Mouse (Mus musculus) R1 (cell line): ENCODE data around the gene A030005K14Rik.

Experiments
- DNase-seq: peaks from one replicate; pipeline ENCODE4 v3.0.0-alpha.2; 2018; ENCODE audit warnings: low read depth, low spot score

A030005K14Rik gene

GRCm38 (mm10) chr1:83059278-83059677 lies at the start of gene A030005K14Rik:
TSS of gene A030005K14Rik (minus strand) at chr1:83059378.
- DNase-seq: no peak

- DNase-seq: no peak
Observed at GRCm38 (mm10) chr1:83107410-83107978, 48.3 kb upstream of the A030005K14Rik start.

- no peak for DNase-seq
Observed at GRCm38 (mm10) chr1:83105464-83105863, 46.3 kb upstream of the A030005K14Rik start.

- peak; percentile 41 for DNase-seq
Observed at GRCm38 (mm10) chr1:83101891-83102290, 42.7 kb upstream of the A030005K14Rik start.

- no peak for DNase-seq
Observed at GRCm38 (mm10) chr1:83099580-83100137, 40.5 kb upstream of the A030005K14Rik start.

GRCm38 (mm10) chr1:83099160-83099559 lies 40.0 kb upstream of the A030005K14Rik start:
- DNase-seq: no peak

- no peak for DNase-seq
Observed at GRCm38 (mm10) chr1:83096935-83097334, 37.8 kb upstream of the A030005K14Rik start.

GRCm38 (mm10) chr1:83091268-83091667 lies 32.1 kb upstream of the A030005K14Rik start:
- DNase-seq: no peak

- no peak for DNase-seq
Observed at GRCm38 (mm10) chr1:83084790-83085189, 25.6 kb upstream of the A030005K14Rik start.

- DNase-seq: no peak
Observed at GRCm38 (mm10) chr1:83077016-83077415, 17.8 kb upstream of the A030005K14Rik start.

- DNase-seq: peak; percentile 66
Observed at GRCm38 (mm10) chr1:83076190-83076917, 17.2 kb upstream of the A030005K14Rik start.

GRCm38 (mm10) chr1:83075526-83076189 lies 16.5 kb upstream of the A030005K14Rik start:
- no peak for DNase-seq

- DNase-seq: no peak
Observed at GRCm38 (mm10) chr1:83067205-83067604, 8.0 kb upstream of the A030005K14Rik start.

- DNase-seq: no peak
Observed at GRCm38 (mm10) chr1:83066577-83066976, 7.4 kb upstream of the A030005K14Rik start.

GRCm38 (mm10) chr1:83064851-83065250 lies 5.7 kb upstream of the A030005K14Rik start:
- DNase-seq: peak; percentile 58

- DNase-seq: no peak
Observed at GRCm38 (mm10) chr1:83060643-83061042, 1.5 kb upstream of the A030005K14Rik start, which contains the start of gene Krtap28-13. TSS of gene Krtap28-13 (plus strand) at chr1:83060930.

- no peak for DNase-seq
Observed at GRCm38 (mm10) chr1:83058481-83058880, 697 bp downstream of the A030005K14Rik start.

- DNase-seq: no peak
Observed at GRCm38 (mm10) chr1:83044882-83045427, 14.2 kb downstream of the A030005K14Rik start, which contains the start of gene Gm47969. TSS of gene Gm47969 (plus strand) at chr1:83044932.

- DNase-seq: no peak
Observed at GRCm38 (mm10) chr1:83042380-83042779, 16.8 kb downstream of the A030005K14Rik start, which contains the start of gene Krtap28-10. TSS of gene Krtap28-10 (minus strand) at chr1:83042480.

GRCm38 (mm10) chr1:83039080-83039479 lies 20.1 kb downstream of the A030005K14Rik start:
- peak; percentile 27 for DNase-seq

- DNase-seq: peak; percentile 59
Observed at GRCm38 (mm10) chr1:83038109-83038672, 21.0 kb downstream of the A030005K14Rik start, which contains the start of gene Slc19a3. TSS of gene Slc19a3 (minus strand) at chr1:83038448.
